Mouse (Mus musculus) neural tube, embryonic 10.5 days (tissue): Measurements from ENCODE around the gene Ipo13.

Source experiments
- DNase-seq: peaks from one replicate; pipeline ENCODE4 v3.0.0-alpha.2; 2017; ENCODE audit warnings: low spot score; ENCODE audit errors: extremely low spot score

The Ipo13 gene

DNA sequence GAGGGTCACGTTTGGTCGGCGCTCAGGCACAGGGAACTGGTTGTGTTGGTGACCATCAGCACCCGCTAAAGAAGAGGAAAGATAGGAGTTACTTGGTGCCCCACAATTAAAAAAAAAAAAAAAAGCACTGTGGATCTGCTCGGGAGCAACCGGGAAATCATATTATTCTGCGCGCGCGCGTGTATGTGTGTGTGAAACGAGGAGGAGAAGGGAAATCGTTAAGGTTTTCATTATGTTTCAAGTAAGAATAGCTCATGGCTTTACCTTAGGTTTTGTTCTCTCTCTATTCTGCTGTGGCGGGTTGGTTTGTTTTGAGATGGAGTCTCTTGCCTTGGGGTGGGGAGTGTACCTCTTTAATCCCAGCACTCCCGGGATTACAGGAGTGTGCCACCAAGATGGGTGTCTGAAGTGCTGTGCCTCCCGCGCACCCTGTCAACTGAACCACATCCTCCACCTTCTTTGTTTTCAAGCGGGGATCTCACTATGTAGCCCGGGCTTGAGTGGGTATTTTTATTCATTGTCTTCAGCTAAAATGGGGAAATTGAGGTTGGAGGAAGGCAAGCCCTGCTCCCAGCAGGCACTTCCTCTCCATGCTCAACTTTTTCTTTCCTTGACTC is 798 bp upstream of the Ipo13 start:
- peak; percentile 31 for DNase-seq

DNA sequence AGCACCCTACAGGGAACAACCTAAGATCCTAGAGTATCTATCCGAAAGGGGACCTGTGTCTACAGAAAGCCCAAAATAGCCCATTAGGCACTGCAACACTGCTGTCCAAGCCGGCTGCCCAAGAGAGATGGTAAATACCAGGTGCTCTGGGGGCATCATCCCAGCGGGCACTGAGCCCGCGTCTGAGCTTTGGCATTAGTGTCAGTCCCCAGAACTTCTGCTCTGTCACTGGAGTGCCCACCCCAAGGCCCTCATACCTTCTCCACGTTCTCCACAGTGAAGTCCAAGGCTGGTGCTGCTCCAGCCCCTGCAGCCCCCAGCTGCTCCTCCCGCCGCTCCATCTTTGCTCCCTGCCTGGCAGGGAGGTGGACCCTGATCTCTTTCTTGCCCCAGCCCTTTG is 768 bp downstream of the Ipo13 start:
- no peak for DNase-seq

DNA sequence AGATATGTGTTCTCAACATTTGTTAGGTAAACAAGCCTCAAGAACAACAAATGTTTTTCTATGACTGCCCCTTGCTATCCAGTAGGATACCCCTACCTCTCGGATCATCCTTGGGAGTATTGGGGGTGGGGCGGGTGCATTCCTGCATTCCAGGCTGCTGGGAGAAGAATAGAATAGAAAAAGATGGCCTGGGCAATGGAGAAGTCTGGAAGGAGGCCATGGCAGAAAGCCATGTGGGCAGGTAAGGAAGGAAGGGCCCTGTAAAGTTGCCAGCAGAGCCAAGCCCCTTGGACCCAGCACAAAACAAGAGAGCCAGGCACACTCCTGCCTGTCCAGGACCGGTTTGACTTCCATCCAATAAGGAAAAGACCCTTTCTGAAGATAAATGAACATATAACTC is 1.4 kb downstream of the Ipo13 start:
- DNase-seq, result no peak

DNA sequence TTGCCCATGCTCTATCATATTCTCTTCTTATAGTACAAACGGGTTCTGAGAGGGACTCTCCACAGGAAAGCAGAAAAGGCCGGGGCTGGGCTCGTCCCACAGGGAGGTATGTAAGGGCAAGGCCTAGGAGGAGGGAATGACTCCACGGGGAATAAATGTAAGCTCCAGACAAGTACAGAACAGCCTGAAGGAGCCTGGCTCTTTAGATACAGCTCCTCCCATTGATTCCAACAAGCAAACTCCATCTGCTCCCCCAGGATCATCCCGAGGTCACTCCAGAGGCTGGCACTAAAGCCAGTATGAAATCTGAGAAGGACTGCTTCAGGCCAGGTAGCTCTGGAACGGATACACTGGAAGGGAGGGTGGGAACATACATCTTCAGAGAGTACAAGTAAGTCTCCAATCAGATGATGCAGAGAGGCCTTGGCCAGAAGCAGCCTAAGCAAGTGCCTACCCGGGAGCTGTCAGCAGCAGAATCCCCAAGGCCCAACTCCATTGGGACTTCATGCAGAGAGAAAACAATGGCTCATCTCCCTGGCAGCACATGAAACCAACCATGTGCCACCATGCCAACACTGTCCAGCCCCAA is 2.0 kb downstream of the Ipo13 start:
- DNase-seq, result no peak

DNA sequence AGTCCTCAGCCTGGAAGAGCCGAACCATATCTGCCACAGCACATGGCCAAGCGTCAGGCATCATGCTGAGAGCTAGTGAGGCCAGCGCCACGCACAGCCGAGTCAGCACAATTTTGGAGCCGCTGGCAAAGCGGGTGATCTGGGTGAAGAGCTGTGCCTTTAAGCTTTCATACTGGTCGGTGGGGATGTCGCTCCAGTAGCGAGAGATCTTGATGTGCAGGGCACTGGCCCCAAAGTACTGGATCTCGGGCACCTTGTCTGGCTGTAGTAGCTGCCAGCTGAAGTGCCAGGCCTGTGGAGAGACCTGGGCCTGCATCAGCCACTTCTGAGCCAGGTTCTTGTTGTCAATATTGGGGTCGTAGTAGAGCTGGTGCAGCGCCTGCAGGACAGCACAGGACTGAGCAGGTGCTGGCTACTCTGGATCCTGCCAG is 2.7 kb downstream of the Ipo13 start:
- DNase-seq, result no peak

DNA sequence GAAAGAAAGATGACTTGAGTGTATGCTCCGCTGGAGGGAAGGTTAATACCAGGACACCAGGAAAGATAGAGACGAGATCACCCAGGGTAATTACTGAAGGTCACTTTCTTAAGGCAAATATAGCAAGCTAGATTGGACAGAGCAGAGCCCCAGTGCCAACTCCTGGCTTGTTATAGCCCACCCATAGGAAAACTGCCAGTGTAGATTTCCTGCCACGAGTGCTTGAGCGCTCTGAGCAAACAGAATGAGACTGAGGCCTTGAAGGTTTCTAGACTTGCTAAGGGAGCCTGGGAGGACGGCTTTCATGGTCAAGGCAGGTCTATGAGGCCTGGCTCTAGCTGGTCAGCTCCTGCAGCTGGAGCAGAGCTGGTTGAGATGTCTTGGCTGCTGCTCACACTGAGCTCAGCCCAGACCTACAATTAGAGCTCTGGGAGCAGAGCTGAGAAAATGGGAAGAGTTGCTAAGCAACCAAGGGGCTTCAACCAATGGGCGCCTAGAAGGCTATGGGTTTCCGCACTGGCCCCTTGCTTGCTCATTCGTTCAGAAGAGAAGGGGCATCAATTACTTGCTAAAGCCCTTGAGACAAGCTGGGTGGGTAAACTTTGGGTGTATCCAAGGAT is 5.9 kb downstream of the Ipo13 start:
- DNase-seq, result no peak

DNA sequence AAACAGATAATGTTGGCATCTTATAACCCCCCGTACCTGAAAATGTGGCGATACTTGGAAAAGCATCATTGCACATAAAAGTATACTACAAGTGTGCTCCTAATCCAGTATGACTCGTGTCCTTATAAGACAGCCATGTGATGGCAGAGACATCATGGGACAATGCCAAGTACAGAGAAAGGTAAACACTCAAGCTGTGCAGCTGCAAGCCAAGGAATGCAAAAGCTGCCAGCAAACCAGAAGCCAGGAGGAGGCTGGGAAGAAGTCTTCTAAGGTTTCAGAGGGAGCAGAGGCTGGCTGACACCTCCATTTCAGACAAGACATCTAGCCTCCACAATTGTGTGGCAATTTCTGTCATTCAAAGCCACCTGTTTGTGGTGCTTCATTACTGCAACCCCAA is 8.6 kb downstream of the Ipo13 start:
- DNase-seq, result no peak

DNA sequence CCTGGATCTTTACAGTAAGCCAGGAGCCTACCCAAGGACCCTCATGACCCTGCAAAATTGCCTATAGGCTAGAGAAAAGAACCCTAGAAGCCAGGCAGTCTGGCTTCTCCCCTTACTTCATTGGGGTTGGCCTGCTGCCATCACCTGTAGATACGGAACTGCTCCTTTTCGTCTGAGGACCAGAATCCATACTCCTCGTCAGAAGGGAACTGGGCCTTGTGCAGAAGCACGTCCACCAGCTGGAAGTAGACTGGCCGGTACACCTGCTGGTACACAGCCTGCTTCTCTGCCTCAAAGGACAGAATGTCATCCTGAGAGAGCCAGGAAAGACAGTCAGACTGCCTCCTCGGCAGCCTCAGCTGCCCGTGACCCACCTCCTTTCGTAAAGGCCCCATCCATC is 10.0 kb downstream of the Ipo13 start:
- DNase-seq, result no peak

DNA sequence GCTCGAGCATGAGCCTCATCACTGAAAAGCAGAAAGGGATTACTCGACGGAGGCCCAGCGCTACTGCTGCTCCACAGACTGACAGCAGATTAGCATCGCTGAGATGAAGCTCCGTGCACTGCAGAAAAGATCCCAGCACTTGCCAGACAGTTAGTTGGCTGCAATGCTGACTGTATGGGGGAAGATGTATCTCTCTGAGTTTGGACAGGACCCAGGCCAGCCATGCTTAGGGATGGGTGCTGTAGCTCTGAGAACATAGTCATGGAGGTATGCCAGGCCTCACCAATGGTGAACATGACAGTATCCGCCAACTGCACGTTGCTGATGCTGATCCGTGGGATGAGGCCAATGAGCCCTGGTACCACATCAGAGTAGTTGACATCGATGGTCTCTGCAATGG is 10.7 kb downstream of the Ipo13 start:
- DNase-seq, result no peak

DNA sequence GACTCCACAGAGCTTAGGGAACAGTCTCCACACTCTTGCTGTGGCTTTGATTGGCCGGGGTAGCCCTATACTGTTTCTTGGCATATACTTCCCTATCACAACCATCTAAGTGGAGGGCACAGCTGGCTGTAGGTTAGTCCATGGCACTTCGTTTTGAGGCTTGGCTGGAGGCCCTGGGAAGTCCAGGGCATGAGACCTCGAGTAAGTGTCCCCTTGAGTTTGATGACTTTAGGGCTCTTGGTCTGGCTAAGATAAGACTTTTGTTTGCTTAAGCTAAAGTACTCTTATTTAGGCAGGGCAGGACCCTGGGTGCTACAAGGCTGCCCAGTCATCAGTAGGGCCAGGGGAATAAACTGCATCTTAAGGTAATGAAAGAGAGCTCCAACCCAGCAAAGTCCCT is 16.7 kb downstream of the Ipo13 start:
- no peak for DNase-seq

DNA sequence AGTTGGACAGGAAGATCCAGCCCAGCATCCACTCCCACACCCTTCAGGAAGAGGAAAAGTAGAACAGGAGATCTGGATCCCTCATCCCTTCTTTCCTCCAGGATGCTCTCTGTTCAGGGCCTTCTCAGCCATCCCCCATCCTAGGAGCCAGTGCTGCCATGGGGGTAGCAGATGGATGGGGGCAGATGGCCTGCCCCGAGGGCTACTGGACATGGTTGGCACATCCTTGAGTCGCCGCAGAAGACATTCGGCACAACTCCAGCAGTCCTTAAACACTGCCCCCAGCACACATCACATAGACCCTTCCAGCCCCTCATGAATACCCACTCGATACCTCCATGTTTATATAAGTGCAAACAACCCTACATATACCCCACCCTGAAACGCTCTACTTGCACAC is 18.8 kb downstream of the Ipo13 start:
- no peak for DNase-seq

DNA sequence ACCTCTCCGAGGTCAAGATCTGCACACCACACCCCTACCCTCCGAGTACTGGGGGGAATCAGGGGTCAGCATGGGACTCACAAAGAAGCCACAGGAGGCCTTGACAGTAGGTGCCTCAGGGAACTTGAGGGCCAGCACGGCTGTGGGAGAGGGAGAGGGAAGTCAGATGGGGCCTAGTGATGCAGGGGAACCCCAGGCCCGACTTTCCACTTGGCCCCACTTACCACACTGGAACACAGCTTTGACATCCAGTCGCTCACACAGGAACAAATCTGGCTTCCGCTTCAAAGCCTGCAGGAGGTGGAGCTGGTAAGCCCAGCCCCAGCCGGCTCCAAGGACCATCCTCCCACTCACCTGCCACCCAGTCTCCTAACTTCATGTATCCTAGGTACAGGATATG is 19.5 kb downstream of the Ipo13 start:
- no peak for DNase-seq

DNA sequence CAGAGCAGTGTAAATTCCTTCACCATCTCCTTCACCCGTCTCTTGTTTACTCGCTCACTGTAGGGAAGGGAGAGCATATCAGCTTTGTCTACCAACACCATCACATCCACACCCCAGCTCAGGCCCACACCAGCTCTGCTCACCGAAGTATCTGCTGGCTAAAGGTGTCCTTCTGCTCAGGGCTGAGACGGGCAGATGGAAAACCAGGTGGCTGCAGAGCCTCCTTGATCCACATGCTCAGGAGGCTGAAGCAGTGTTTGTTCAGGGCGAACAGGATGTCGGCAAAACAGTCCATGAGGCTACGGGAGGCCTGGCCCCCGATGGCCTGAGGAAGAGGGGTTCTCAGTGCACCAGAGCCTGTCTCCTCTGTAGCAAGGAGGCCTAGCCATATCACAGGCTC is 20.2 kb downstream of the Ipo13 start:
- no peak for DNase-seq

DNA sequence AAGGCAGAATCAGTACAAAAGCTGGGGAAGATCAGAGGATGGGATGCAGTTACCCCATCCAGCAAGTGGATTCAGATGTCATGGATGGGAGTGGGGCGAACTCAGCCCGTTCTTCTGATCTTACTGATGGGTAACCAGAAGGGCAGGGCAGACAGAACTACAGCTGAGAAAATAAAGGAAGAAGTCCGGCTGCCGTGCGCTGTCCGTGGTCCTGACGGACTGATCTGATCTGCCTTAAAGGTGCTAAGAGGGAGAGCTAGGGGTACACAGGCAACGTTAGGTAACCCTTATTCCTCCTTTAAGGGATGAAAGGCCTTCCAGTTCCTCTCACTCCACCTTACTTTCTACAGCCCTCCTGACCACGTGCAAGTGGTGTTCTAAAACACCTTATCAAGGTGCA is 21.4 kb downstream of the Ipo13 start:
- DNase-seq, result peak; percentile 68

DNA sequence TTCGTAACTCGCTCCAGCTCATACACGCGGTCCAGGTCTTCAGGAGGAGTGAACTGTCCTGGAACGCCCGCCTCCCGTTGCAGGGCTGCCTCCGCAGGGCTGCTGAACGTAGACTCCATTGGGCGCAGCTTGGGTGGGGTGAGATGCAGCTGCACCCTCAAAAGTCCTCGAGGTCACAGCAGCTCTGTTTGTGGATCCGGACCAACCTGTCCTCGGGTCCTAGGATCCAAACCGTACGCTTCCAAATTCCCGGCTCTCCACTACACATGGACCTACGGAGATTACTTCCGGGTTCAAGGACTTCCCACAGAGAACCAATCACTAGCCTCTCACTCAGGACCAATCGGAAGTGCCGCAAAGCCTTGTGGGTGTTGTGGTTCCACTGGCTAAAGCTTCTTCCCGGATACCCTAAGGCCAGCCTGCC is 23.0 kb downstream of the Ipo13 start, which contains the start of gene Dph2:
Dph2 (minus strand) TSS at position 295 of the 424 bp plus-strand sequence.
- peak; percentile 72 for DNase-seq

DNA sequence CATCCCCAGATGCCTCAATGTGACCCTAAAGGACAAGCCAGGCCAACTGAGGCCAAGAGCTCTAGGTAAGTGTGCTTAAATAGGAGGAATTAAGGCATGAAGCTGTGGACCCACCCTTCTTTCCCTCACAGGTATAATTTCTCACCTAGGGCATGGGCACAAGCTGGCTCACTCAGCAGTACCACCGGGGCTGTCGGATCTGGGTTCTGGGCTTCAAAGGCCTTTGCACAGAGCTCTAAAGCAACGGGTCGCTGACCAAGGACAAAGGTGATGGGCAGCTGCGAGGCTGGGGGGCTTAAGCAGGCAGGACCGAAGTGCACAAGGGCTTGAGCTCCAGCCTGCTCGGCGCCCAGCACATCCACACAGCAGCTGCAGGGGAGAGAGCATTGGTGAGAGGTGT is 24.0 kb downstream of the Ipo13 start:
- DNase-seq, result no peak

DNA sequence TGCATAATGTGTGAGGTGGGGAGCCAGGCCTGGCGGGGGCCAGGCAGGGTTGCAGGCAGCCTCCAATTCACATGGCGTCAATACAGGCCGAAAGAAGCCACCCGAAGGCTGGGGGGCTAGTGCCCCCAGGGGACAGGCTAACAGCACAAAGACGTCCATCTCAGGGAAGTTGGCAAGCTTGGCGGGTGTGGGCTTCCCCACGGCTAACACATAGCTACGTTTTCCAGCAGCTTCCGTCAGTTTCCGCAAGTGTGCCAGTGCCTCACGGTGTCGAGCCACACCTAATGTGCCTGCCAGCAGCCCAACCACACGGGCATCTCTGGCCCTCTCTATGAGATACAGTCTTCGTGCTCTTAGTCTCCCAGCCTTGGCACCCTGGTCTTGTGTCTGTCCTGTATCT is 24.8 kb downstream of the Ipo13 start:
- no peak for DNase-seq

DNA sequence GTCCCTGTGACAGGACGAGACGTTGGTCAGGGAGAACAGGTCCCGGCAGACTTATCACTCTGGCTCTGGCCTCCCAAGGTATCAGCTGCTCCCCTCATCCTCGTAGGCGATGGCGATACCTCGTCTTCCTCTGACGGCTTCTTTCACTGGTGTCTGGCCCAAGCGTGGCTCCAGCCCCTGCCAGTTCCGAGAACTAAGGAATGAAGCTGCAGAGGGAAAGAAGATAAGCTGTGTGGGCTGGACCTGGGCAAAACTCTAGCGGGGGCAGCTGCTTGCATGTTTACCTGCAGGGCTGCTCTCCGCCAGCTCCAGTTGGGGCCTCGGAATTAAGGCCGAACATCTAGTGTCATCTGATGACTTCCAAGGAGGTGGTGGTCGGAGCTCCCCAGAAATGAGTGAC is 25.3 kb downstream of the Ipo13 start:
- DNase-seq, result no peak

DNA sequence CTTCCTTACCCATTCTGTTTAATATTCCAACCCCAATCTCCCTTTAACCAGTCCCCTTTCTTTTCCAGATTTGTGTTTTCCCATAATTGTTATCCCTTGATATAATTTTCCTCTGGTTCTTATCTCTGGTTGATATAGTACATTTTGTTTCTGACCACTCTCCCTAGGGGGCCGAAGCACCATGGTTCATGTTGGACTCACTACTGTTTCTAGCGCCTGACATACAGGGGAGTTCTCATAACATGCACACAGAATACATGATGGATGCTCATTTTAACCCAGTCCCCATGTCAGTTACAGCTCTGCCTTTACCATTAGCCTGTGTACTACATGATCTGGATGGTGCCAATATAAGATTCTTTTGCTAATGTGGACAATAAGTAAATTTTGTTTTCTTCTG is 26.9 kb downstream of the Ipo13 start:
- DNase-seq, result no peak

DNA sequence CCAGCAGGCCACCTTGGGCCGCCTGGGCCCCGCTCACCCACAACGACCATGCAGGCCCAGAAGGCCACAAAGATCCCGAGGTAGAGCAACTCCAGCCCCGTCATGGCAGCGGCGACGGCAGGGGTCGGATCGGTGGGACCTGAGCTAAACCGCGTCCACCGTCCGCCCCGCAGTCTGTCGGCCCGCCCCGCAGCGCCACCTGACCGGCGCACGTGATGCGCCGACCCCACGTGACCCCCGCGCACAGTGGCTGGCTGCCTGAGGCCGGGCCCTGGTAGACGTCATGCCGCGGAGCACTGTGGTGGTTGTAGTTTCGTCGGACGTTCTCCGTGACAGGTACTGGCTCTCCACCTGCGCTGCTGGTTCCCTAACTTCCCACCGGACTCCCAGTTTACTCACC is 27.7 kb downstream of the Ipo13 start, which contains the start of gene Atp6v0b:
Atp6v0b (minus strand) TSS at position 201 of the 400 bp plus-strand sequence.
- DNase-seq, result peak; percentile 94

DNA sequence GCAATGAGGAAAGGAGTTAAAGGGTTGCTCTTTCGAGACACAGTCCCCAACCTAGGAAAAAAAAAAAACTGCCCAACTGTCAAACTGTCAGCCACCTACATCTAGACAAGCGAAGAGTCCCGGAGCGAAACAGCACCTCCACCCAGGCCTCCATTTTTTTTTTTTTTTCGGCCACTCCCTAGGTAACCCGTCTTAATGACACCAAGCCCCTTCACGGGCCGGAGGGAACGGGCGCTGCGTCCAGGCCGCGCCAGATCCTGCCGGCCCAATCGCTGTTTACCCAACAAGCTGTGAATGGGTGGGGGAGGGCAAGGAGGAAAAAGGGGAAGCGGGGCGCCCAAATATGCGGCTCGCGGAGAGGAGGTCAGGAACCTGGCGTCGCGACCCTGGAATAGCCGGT is 28.2 kb downstream of the Ipo13 start:
- peak; percentile 31 for DNase-seq

DNA sequence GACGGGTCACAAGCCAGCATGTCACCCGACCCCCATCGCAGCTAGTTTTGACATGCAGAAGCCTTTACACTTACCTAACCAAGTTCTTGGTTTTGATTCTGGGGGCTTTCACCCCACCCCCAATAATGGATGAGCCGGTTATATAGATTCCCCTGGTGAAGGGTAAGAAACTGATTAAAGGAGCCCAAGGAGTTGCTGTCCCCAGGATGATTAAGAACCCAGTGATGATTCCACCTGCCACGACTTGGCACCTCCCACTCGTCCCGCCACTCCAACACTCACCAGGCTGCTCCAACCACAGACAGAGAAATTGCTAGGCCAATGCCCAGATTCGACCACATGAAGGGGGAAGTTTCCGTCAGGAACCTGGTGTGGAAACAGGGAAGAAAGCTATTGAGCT is 28.8 kb downstream of the Ipo13 start:
- DNase-seq, result no peak

DNA sequence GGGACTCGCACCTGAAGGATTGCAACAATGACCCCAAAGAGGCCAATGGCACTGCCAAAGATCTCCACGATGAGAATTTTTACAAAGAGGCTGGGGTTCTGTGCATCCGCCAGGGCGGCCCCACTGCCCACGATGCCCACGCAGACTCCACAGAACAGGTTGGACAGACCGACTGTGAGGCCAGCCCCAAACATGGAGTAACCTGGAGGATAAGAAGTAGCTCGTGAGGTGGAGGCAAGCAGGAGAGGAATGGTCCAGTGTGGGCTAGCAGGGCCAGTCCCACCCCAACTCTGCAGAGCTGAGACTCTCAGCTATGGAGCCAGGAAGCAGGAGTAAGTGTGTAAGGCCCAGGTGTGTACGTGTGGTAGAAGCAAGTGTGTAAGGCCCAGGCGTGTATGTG is 29.7 kb downstream of the Ipo13 start:
- DNase-seq, result no peak
